Mouse (Mus musculus) mouse embryonic stem cell (cell line): ENCODE measurements around the gene Xrcc6.

Source experiments
- in situ Hi-C, 2 experiments: fragments of 300-500 bp; cut with MboI; formaldehyde crosslinking; loops; 1 replicate in 1 of 2; 3 replicates in 1 of 2; pipeline ENCODE4 v1.14.3; 2019 to 2020; ENCODE audit warnings: low sequenced_read_pairs in 2 of 2, low pct_unique_long_range_greater_than_20kb in 1 of 2, mixed read lengths in 1 of 2; ENCODE audit not compliant: unreplicated experiment in 1 of 2

The Xrcc6 gene

DNA sequence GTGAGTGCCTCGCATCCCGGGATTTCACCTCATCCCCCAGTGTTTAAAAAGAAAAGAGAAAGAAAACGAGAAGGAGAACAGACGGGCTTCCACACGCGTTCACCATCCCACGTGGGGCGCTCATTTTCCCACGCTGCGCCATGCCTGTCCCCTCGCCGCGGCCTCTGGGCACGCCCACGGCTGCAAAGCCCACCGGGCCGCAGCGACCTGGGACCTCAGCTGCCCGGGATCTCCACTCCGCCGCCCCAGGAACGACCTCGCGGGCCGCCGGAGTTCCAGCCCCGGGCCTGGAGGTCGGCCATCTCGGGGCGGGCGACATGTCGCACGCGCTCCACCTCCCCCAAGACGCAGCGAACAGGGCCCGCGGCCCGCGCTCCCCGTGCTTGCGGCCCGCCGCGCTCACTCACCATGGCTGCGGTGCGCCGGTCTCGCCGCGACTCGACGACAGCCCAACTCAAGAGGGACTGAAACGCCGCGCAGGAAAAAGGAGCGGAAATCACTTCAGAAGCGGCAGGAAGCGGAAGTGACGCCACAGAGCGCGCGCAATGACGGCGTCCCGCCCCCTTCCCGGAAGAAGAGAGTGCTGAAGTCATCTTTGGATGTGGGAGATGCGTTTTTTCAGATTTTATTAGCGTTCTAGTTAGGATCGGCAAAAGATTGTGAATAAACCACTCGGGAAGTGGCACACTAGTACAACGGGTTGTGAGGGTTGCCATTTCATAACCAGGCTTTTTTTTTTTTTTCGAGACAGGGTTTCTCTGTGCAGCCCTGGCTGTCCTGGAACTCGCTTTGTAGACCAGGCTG is 59.6 kb downstream of the Xrcc6 start, which contains the start of gene Snu13:
Gene Snu13 (minus strand): TSS at position 519 of the 804 bp plus-strand sequence.
- in situ Hi-C loops: no loop called here

DNA sequence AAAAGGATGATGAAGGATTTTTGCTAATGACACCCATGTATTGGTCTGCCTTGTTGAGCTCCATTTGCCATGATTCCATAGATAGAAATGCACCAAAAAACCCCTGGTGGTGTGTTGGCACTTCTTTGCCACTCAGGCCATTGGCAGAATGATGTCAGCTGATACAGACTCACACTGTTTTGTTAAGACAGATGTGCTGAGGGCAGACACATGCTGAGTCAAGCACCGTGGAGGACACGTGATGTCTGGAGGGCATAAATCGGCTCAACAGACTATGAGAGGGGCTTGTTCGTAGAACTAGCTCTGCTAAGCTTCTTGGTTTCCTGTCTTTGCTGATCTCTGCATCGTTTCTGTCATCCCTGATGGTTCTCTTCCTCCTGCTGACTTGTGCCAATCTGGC is 64.9 kb downstream of the Xrcc6 start:
- in situ Hi-C loops: no loop called here

DNA sequence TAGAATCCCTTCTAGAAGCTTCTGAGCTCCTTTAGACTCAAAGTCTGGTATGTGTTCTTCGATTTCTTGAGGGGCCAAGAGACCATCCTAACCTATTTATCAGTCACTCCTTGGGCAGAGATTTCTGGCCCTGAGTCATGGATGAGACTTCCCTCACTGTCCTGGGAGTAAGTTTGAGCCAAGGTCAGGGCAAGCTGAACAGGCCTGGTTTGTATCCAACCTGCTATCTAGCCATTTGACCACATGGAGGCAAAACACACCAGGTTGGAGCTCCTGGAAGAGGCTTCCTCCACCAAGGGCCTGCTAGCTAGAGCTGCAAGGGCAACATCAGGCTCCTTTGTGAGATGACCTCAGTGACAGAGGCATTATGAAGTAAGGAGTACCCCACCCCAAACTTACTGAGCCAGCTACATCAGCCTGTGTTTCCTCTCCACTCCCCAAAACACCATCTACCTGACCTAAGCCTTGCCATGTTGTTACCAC is 71.1 kb downstream of the Xrcc6 start, which contains the start of gene 4930407I10Rik:
Gene 4930407I10Rik (plus strand): TSS at position 433 of the 483 bp plus-strand sequence.
- in situ Hi-C loops: no loop called here

DNA sequence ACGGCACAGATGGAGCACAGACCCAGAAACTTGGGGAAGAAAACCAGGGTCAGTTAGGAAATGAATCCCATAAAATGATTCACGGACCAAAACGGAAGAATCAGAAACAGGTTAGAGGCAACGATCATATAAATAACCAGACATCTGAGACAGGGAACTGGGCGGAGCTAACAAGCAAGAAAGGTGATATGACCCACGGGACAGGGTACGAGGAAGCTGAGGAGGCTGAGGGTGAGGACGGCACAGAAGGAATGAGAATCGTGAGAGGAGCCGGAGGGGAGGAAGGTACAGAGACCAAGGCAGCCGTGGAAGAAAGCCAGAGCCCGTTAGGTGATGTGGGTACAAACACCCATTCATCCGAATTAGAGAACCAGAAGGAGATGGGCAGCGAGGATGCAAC is 76.3 kb downstream of the Xrcc6 start:
- in situ Hi-C loops: loop anchor here (10.0 kb wide), 3 partner anchors 51 to 161 kb away; partner anchors contain the start of genes Shisa8 (in 1 of the 2) and Tnfrsf13c (in 1 of the 2)

DNA sequence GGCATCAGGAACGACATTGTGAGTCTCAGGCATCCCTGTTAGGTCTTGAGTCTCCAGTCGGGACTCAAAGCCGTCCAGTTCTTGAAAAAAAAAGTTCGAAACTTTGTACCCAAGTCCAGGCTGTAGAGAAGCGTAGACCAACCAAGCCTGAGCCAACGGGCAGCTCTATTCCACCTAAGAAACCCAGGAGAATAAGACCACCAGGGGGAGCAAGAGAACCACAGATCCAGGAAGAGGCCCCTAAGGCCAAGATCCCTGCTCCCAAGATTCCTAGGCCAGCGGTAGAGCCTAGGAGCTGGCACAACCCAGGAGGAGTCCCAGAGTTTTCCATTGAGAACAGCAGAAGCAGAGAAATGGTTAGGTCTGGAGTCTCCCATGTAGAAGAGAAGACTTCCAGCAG is 77.9 kb downstream of the Xrcc6 start:
- in situ Hi-C loops: loop anchor here (5.0 to 10.0 kb wide), 4 partner anchors 49 to 159 kb away; partner anchors contain the start of genes Shisa8 (in 1 of the 2) and Tnfrsf13c (in 1 of the 2)

DNA sequence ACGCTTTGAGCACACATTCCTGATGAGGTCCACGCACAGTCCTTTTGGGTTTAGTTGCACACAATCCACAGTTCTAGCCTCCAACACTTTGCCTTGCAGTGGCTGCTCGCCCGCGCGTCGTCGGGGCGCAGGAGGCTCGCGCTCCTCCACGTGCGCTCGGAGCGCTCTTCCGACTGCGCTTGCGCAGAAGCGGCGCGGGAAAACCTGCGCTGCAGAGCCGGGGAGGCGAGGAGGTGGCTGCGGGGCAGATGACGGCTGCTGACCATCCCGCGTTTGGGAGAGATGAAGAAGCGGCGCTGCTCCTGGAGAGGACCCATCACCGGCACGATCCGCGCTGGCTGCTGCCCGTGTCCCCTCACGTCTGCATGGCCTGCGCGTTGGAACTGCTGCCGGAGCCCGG is 82.3 kb downstream of the Xrcc6 start, which contains the start of gene Mei1:
Gene Mei1 (plus strand): TSS at position 99 of the 400 bp plus-strand sequence.
- in situ Hi-C loops: loop anchor here (5.0 to 10.0 kb wide), 4 partner anchors 45 to 155 kb away; partner anchors contain the start of genes Shisa8 (in 1 of the 2) and Tnfrsf13c (in 1 of the 2)

DNA sequence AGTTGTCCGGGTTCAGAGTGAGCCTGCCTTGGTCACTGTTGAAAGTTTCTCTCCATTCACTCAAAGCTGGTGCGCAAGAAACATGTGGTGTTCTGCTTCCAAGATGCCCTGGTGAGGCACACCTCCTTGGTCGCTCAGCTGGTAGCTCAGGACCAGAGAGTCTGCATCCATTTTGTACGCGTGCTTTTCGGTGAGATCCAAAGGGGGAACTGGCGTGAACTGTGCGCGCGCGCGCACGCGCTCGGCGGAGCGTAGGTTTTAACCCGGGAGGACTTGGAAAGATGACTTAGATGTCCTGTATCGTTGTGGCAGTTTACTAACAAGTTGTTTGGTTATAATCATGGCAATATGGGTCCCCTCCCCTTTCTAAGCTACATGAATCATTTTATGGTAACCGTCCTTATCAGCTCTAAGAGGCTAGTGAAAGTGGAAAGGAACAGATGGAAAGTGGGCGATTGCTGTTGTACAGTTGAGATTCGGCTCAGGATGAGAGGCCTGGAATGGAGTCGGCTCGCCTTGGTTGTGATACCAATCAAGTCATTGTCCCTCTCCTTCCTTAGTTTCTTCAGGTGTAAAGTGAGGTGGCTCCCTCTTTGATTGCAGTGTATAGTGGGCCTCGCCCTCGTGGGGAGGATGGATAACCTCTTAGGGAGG is 84.3 kb downstream of the Xrcc6 start:
- in situ Hi-C loops: no loop called here

DNA sequence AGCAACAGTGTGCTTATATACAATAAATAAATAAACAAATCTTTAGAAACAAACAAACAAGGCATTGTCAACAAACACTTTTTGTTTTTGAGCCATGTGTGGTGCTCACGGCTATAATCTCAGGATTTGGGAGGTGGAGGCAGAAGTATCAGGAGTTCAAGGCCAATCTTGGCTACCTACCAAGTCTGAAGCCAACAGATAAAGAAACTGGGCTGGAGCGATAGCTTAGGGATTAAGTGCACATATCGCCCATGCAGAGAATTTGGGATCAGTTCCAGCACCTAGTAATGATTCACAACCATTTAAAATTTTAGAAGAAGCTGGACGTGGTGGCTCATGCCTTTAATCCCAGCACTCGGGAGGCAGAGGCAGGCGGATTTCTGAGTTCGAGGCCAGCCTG is 85.9 kb downstream of the Xrcc6 start:
- in situ Hi-C loops: no loop called here

DNA sequence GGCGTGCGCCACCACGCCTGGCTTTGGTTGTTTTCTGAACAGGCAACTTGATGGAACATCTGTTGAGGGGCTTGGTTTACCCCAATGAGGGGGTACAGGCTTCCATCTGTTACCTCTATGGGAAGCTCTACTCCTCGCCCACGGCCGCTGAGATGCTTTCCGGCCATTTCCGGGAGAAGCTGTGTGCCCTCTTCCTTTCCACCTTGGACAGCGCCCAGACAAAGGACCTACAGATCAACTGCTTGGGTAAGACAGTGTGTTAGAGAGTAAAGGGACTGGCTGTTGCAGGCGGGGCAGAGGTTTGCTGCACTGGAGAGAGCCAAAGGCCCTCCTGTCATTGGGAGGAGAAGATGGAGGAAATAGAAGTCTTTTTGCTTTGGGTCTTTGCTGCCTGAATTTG is 92.2 kb downstream of the Xrcc6 start:
- in situ Hi-C loops: loop anchor here in 1 of 2 experiments (10.0 kb wide), 1 partner anchor 145 kb away; the partner anchor contains the start of gene Tnfrsf13c

DNA sequence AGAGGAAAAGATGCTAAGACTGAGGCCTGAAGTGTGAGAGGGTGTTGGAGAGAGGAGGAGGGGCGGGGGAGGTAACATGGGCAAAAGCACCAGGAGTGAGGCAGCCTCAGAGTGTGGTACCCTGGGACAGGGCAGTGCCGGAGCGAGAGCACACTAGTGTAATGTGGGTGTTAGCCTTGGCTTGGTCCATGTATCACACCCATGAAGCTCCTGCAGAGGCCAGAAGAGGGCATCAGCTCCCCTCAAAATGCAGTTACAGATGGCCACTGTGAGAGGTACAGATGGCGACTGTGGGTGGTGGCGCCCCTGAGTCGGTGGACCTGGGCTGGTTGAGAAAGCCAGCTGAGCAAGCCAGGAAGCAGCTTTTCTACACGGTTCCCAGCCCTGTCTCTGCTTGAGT is 93.5 kb downstream of the Xrcc6 start:
- in situ Hi-C loops: loop anchor here in 1 of 2 experiments (10.0 kb wide), 1 partner anchor 144 kb away; the partner anchor contains the start of gene Tnfrsf13c

DNA sequence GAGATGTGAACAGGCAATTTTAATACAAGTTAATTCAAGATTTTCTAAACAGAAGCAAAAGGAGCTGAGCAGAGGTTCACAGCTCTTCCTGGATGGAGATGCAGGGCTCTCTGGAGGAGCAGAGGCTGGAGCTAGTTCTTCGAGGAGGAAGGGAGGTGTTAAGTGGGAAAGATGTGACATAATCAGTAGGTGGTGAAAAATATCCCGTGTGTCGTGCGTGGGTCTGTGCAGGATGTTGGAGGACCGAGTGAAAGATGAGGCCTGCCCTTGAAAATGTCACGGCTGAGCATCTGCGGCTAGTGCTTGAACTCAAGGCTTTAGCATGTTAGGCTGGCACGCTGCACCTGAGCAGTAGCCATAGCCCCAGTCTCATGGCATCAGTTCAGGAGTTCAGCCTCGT is 98.0 kb downstream of the Xrcc6 start:
- in situ Hi-C loops: loop anchor here in 1 of 2 experiments (10.0 kb wide), 1 partner anchor 139 kb away; the partner anchor contains the start of gene Tnfrsf13c

DNA sequence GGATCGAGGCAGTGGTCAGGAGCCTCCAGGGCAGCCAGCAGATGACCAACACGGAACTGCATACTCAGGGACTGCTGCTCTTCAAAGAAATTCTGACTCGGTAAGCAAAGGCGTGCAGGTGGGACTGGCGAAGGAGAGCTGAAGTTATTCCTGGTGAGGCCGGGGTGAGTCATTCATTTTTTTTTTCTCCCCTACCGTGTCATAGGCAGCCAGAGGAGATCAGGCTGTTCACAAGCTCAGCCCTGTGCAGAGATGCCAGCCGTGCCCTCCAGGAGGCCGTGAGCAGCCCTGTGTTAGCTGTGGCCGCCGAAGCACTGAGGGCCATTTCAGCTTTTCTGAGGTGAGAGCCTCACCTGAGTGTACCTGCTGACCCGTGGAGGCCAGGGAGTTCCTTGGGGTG is 98.5 kb downstream of the Xrcc6 start:
- in situ Hi-C loops: loop anchor here in 1 of 2 experiments (10.0 kb wide), 1 partner anchor 139 kb away; the partner anchor contains the start of gene Tnfrsf13c

DNA sequence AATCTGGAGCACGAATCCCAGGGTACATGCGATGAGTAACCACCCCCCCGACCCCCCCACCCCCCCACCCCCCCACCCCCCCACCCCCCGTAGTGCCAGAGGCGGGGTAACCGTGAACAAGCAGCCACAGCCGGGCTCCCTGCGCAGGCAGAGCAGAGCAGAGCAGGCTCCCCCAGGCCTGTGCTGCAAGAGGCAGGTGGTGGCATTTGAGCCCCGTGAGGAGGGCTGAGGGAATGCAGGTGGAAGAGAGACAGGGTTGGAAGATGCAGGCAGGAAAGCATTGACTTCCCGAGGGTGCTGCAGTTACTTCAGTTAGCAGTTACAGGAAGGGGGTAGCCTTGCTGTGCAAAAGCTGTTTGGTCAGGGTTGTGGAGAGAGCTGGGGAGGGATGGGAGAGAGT is 99.6 kb downstream of the Xrcc6 start:
- in situ Hi-C loops: loop anchor here in 1 of 2 experiments (10.0 kb wide), 1 partner anchor 138 kb away; the partner anchor contains the start of gene Tnfrsf13c
